Mouse (Mus musculus) hindbrain, postnatal 0 days (tissue): Measurements from ENCODE around the gene Pex11a. TPM values are rescaled to one million over a fixed set of nuclear protein-coding genes. Genes with fewer than 3 reads are reported as not detected.
"Not testable (repeated sequence)": the region's sequence is repeated elsewhere in the genome, so short reads cannot be mapped to it uniquely, and the experiment has no call there.

Experiments
- ATAC-seq: fragments of 200-750 bp; cut with Nextera tagmentation; 2 replicates; pipeline ENCODE4 v1.8.0; 2017; ENCODE audit warnings: mild to moderate bottlenecking, moderate TSS enrichment, moderate library complexity
- DNase-seq: peaks from one replicate; pipeline ENCODE4 v3.0.0-alpha.2; 2015; ENCODE audit warnings: low spot score
- H3K27ac ChIP-seq: fragments of 300-500 bp; sonication (generic); 2 replicates; pipeline ENCODE4 v1.5.1; 2014; ENCODE audit warnings: mild to moderate bottlenecking
- H3K27me3 ChIP-seq: fragments of 300-500 bp; sonication (generic); 2 replicates; pipeline ENCODE4 v1.6.1; 2014; ENCODE audit warnings: low read length, mixed read lengths; ENCODE audit not compliant: insufficient read depth
- H3K36me3 ChIP-seq: fragments of 300-500 bp; sonication (generic); 2 replicates; pipeline ENCODE4 v1.6.1; 2014; ENCODE audit warnings: low read length, mixed read lengths; ENCODE audit not compliant: insufficient read depth
- H3K4me1 ChIP-seq: fragments of 300-500 bp; sonication (generic); 2 replicates; pipeline ENCODE4 v1.6.1; 2014; ENCODE audit warnings: antibody characterized with exemption, low read length, mixed read lengths; ENCODE audit not compliant: insufficient read depth
- H3K4me2 ChIP-seq: fragments of 300-500 bp; sonication (generic); 2 replicates; pipeline ENCODE4 v1.6.1; 2014; ENCODE audit warnings: low read depth, mild to moderate bottlenecking, low read length, moderate library complexity, mixed read lengths
- H3K4me3 ChIP-seq: fragments of 300-500 bp; sonication (generic); 2 replicates; pipeline ENCODE4 v1.5.1; 2014; ENCODE audit warnings: low read length
- H3K9ac ChIP-seq: fragments of 300-500 bp; sonication (generic); replicated peaks from 2 replicates; pipeline ENCODE4 v1.6.1; 2014; ENCODE audit warnings: mild to moderate bottlenecking, low read length, moderate library complexity, mixed read lengths
- H3K9me3 ChIP-seq: fragments of 300-500 bp; sonication (generic); 2 replicates; pipeline ENCODE4 v1.6.1; 2016; ENCODE audit warnings: low read length, mixed read lengths
- CTCF ChIP-seq: IDR thresholded peaks from 2 replicates; pipeline ENCODE4 v1.5.1; 2016; ENCODE audit warnings: antibody characterized with exemption, control low read depth, low read depth
- WGBS: fragments of 180-500 bp; shearing (Covaris S2); extraction: QIAGEN DNeasy Blood & Tissue Kit; methylation state at CpG from one replicate; pipeline ENCODE4 v1.1.7; 2014; 5-methylcytosine and 5-hydroxymethylcytosine counted together
- polyA plus RNA-seq: library from polyadenylated mRNA; unstranded; fragments of >200 nt; fragmentation: Nextera tagmentation; extraction: Ambion mirVana; gene quantifications from 2 replicates; pipeline ENCODE4 v1.2.1, GENCODE M21; 2015
- total RNA-seq: library from RNA; depleted of rRNA; stranded (reverse); fragments of >200 nt; gene quantifications from 2 replicates; pipeline ENCODE4 v1.2.3, GENCODE M21; 2014; rRNA removed

Pex11a gene
- total RNA-seq (2.9 and 3.2 TPM in 2 replicates), polyA plus RNA-seq (13.5 and 14.0 TPM in 2 replicates)

DNA sequence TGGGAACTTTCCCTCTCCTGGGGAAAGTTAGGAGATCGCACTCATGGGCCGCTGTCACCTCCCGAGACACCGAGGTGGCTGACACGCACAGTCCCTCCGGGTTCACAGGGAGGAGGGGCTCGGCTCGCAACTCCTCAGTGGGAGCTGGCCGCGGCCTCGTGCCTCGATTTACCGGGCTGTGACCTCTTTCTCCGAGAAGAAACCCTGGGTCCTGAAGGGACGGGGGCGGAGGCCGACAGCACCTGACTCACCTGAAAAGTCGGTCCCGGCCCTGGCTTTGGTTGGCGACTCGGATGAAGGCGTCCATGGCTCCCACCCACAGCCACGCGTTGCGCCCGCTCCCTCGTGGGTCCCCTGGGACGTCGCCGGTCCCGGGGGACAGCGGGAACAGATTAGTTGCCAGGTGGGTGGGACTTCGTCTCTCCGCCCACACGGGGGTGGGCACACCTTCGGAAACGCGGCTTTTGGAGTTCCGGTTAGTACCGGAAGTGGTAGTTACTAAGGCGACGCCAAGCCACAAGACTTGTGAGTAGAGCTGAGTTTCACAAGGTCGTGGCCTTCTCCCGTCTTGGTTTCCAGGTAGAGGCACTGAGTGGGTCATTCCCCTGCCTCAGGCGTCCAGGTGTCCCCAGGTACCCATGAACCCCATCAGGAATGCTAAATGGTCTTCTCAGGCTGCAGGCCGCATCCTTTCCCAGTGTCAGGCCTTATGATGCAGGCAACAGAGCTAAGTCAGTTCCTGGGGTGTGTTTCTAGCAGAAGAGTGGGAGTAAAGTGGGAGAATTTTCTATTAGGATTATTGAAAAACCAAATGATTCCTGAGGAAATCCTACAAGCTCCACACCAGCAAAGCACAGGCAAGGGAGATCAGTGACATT is at the start of gene Pex11a, which contains the start of gene Wdr93:
Gene Pex11a, minus strand, starts transcription at position 473 of the 878 bp plus-strand sequence.
Gene Wdr93, plus strand, starts transcription at position 505 of the 878 bp plus-strand sequence.
- H3K9ac ChIP-seq = peak within 1 kb of the TSS; percentile 55
- no peak within 1 kb of the TSS for H3K27ac ChIP-seq
- H3K4me3 ChIP-seq = peak within 1 kb of the TSS; percentile 65
- ATAC-seq (peak; percentile 95), DNase-seq (peak; percentile 93)
- H3K4me1 ChIP-seq = peaks cover 5% of the 10 kb centered on the region; the same call in 1 of the 2 replicates
- WGBS = 3% methylated on average over 43 of the region's 46 CpGs
- H3K4me2 ChIP-seq = peak within 1 kb of the TSS; percentile 99
- no peaks in the 10 kb centered on the region for H3K9me3 ChIP-seq
- no peak for TF ChIP-seq CTCF
- H3K27me3 ChIP-seq = no peaks in the 10 kb centered on the region
- H3K36me3 ChIP-seq = no peaks in the 10 kb centered on the region

DNA sequence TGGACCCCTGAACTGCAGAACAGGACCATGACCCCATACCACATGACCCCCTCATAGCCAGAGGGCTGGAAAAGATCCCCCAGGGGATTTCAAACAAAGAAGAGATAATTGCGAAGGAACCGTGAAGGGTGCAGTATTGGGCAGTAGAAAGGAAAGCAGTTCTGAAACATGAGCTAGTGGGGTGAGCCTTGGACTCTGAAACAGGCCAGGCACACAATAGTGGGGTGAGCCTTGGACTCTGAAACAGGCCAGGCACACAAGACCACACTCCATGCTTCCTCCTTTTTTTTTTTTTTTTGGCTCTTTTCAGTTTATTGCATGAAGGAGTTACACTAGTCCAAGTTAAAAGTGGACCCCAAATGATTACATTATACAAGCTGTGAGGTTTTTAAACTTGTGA is 46.9 kb upstream of the Pex11a start:
- not testable (repeated sequence) for H3K36me3 ChIP-seq, H3K4me1 ChIP-seq, H3K9me3 ChIP-seq, H3K4me3 ChIP-seq, DNase-seq, H3K4me2 ChIP-seq, ATAC-seq, H3K9ac ChIP-seq, H3K27ac ChIP-seq
- 20% methylated on average over 2 of the region's 2 CpGs for WGBS
- H3K27me3 ChIP-seq = 0 out of 2 replicates have a peak, but pooled peaks cover 22% of the 10 kb centered on the region

DNA sequence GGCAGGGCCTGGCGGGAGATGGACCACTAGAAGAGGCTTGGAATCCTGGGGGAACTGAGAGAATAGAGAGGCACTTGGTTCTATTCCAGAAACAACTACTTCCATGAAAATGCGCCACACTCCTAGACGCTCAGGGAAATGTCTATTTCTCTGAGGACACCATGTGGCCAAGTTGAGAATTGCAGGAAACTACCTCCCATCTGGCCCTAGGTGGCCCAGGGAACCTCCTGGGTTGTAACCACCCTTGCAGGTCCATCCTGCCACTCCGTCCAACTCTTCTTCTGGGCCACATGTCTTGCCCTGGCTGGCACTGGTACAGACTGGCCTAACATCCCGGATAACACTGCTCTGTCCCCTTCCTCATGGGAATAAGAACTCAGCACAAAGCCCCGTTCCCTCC is 43.4 kb upstream of the Pex11a start:
- TF ChIP-seq CTCF = peak; percentile 79
- Histone ChIP-seq H3K4me1 (no peaks in the 10 kb centered on the region), H3K36me3 (no peaks in the 10 kb centered on the region), H3K27ac (no peak overlapping the region), H3K27me3 (0 out of 2 replicates have a peak, but pooled peaks cover 11% of the 10 kb centered on the region), H3K4me2 (no peak overlapping the region), H3K9me3 (no peaks in the 10 kb centered on the region), H3K9ac (no peak overlapping the region), H3K4me3 (no peak overlapping the region)
- peak; percentile 81 for DNase-seq
- 18% methylated on average over 6 of the region's 6 CpGs for WGBS
- peak; percentile 61 for ATAC-seq

DNA sequence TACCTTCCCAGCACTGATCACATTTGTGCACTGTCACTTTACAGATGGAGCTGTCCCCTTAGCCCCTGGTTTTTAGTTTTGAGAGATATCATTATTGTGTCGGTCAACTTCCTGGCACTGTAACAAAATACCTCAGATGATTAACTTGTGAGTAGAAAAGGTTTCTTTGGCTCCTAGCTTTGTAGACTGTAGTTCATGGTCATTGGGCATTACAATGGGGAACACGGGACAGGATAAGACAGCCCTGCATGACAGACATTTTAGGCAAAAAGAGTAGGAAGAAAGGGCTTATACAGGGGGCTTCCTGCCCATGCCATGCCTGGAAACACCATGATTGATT is 39.6 kb upstream of the Pex11a start:
- H3K4me2 ChIP-seq = no peak overlapping the region
- 64% methylated on average over 2 of the region's 2 CpGs for WGBS
- H3K36me3 ChIP-seq = no peaks in the 10 kb centered on the region
- DNase-seq (no peak), ATAC-seq (no peak)
- H3K4me1 ChIP-seq = no peaks in the 10 kb centered on the region
- no peak overlapping the region for H3K27ac ChIP-seq
- no peak overlapping the region for H3K9ac ChIP-seq
- 0 out of 2 replicates have a peak, but pooled peaks cover 4% of the 10 kb centered on the region for H3K27me3 ChIP-seq
- no peaks in the 10 kb centered on the region for H3K9me3 ChIP-seq
- TF ChIP-seq CTCF = no peak
- no peak overlapping the region for H3K4me3 ChIP-seq

DNA sequence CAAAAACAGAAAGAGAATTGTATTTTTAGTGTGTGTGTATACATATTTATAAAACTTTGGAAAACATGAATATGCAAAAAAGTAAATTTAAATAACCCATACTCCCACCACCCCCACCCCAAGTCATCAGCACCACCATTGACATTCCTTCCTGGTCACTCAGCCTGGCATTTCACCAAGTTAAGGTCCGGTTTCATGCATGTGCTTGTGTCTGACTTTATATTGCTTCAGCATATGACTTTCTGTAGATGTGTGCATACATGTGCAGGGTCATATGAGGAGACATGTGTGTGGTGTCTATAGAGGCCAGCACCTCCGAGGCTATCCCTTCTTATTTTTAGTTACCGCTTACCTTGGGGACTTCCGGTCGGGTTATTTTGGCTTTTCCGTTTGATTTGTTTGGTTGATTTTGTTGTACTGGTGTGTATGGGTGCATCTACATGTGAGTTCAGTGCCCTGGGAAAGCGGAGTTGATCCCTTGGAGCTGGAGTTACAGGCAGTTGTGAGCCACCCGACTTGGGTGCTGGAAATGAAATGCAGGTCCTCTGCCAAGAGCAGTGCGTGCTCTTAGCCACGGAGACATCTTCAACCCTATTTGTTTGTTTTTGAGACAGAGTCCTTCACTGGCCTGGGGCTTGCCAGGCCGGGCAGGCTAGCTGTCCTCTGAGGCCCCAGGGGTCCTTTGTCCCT is 39.0 kb upstream of the Pex11a start:
- Histone ChIP-seq H3K4me2 (no peak overlapping the region), H3K9me3 (no peaks in the 10 kb centered on the region), H3K9ac (no peak overlapping the region), H3K27ac (no peak overlapping the region), H3K27me3 (0 out of 2 replicates have a peak, but pooled peaks cover under 1% of the 10 kb centered on the region), H3K4me1 (no peaks in the 10 kb centered on the region), H3K36me3 (no peaks in the 10 kb centered on the region), H3K4me3 (no peak overlapping the region)
- no peak for DNase-seq
- WGBS = 71% methylated on average over 11 of the region's 11 CpGs
- no peak for TF ChIP-seq CTCF
- ATAC-seq = no peak

DNA sequence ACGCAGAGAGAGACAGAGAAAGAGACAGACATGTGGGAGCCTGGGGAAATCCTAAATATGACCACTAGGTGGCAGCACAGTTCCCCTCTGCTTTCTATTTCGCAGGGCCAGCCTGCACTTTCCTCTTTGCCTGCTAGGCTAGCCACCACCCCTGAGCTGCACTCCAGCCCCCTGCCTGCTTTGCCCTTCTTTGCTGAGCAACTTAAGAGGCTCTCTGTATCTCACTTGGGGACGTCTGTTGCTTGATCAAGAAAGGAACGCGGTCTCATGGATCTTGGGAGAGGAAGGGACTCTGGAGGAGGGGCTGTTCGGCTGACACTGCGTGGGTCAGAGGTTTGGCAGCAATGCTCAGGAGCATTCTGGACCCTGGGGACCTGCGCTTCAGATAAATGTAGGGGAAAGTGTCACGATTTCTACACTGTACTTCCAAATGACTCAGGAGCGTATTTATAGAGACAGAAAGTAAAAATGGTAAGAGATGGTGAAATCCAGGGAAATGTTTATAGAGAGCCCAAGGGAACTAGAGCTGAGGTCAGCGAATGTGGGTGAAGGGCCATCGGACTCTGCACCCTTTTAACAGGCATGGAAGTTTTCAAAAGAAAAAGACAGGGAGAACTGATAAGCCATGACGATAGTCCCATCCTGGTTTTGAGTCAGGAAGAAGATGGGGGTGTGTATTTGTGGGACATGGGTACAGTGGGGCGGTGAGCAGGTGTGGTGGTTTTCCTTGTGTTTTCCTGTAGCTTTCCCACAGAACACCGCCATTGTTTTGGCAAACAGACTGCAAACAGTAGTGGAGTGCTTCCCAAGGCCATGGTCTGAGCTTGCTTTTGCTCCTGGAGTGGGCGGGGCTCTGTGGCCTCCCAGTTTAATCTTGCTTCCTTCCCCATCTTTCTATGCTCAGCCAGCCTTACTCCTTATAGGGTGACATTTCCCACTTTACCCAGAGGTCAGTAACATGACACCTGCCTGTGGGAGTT is 38.0 kb upstream of the Pex11a start:
- ATAC-seq (peak; percentile 77), DNase-seq (peak; percentile 85)
- no peak overlapping the region for H3K27ac ChIP-seq
- no peaks in the 10 kb centered on the region for H3K36me3 ChIP-seq
- no peaks in the 10 kb centered on the region for H3K4me1 ChIP-seq
- peak; percentile 97 for TF ChIP-seq CTCF
- no peak overlapping the region; the same call in 1 of the 2 replicates for H3K9ac ChIP-seq
- peak overlapping the region; percentile 21; the same call in 1 of the 2 replicates for H3K4me3 ChIP-seq
- no peaks in the 10 kb centered on the region for H3K9me3 ChIP-seq
- WGBS = 34% methylated on average over 16 of the region's 16 CpGs
- no peaks in the 10 kb centered on the region for H3K27me3 ChIP-seq
- peak overlapping the region; percentile 52 for H3K4me2 ChIP-seq
